Mouse (Mus musculus) hindbrain, embryonic 13.5 days (tissue): ENCODE data around the gene Klhl21. TPM values are rescaled to one million over a fixed set of nuclear protein-coding genes. Genes with fewer than 3 reads are reported as not detected.

Experiments used
- ATAC-seq: fragments of 200-750 bp; cut with Nextera tagmentation; 2 replicates; pipeline ENCODE4 v1.8.0; 2017; ENCODE audit warnings: moderate TSS enrichment; ENCODE audit not compliant: low FRiP score
- H3K27ac ChIP-seq: fragments of 300-500 bp; sonication (generic); 2 replicates; pipeline ENCODE4 v1.5.1; 2015; ENCODE audit warnings: inconsistent platforms, mild to moderate bottlenecking, moderate library complexity
- H3K27me3 ChIP-seq: fragments of 300-500 bp; sonication (generic); 2 replicates; pipeline ENCODE4 v1.6.1; 2015; ENCODE audit warnings: mild to moderate bottlenecking, inconsistent platforms
- H3K36me3 ChIP-seq: fragments of 300-500 bp; sonication (generic); 2 replicates; pipeline ENCODE4 v1.6.1; 2015; ENCODE audit warnings: mild to moderate bottlenecking, inconsistent platforms
- H3K4me1 ChIP-seq: fragments of 300-500 bp; sonication (generic); replicated peaks from 2 replicates; pipeline ENCODE4 v1.6.1; 2015; ENCODE audit warnings: inconsistent platforms
- H3K4me2 ChIP-seq: fragments of 300-500 bp; sonication (generic); 2 replicates; pipeline ENCODE4 v1.6.1; 2015; ENCODE audit warnings: inconsistent platforms, mild to moderate bottlenecking, moderate library complexity
- H3K4me3 ChIP-seq: fragments of 300-500 bp; sonication (generic); 2 replicates; pipeline ENCODE4 v1.5.1; 2015; ENCODE audit warnings: mild to moderate bottlenecking, inconsistent platforms
- H3K9ac ChIP-seq: fragments of 300-500 bp; sonication (generic); 2 replicates; pipeline ENCODE4 v1.6.1; 2015; ENCODE audit warnings: mild to moderate bottlenecking, inconsistent platforms
- H3K9me3 ChIP-seq: fragments of 300-500 bp; sonication (generic); 2 replicates; pipeline ENCODE4 v1.6.1; 2016; ENCODE audit warnings: inconsistent platforms
- WGBS: fragments of 180-500 bp; shearing (Covaris S2); methylation state at CpG from one replicate; pipeline ENCODE4 v1.1.7; 2015; 5-methylcytosine and 5-hydroxymethylcytosine counted together
- polyA plus RNA-seq: library from polyadenylated mRNA; unstranded; fragments of >200 nt; fragmentation: Nextera tagmentation; extraction: Ambion mirVana; gene quantifications from 2 replicates; pipeline ENCODE4 v1.2.1, GENCODE M21; 2015

Klhl21 gene
- 3.2 and 3.7 TPM in 2 replicates for polyA plus RNA-seq

- Histone ChIP-seq H3K4me2 (peak within 1 kb of the TSS; percentile 97), H3K4me1 (peaks cover 50% of the 10 kb centered on the region), H3K4me3 (peak within 1 kb of the TSS; percentile 72), H3K9ac (peak within 1 kb of the TSS; percentile 72), H3K27me3 (peaks cover 50% of the 10 kb centered on the region), H3K36me3 (0 out of 2 replicates have a peak, but pooled peaks cover 8% of the 10 kb centered on the region), H3K27ac (peak within 1 kb of the TSS; percentile 84), H3K9me3 (no peaks in the 10 kb centered on the region)
- under 1% methylated on average over 45 of the region's 45 CpGs for WGBS
- ATAC-seq, result peak; percentile 88
Observed at GRCm38 (mm10) chr4:152008622-152009075, at the start of gene Klhl21. Gene Klhl21 (plus strand): TSS chr4:152008803.

- Histone ChIP-seq H3K4me1 (no peaks in the 10 kb centered on the region), H3K4me2 (no peak overlapping the region), H3K36me3 (peaks cover 85% of the 10 kb centered on the region), H3K9ac (no peak overlapping the region), H3K9me3 (no peaks in the 10 kb centered on the region), H3K27ac (no peak overlapping the region), H3K27me3 (no peaks in the 10 kb centered on the region), H3K4me3 (no peak overlapping the region)
- ATAC-seq, result no peak
- 92% methylated on average over 11 of the region's 11 CpGs for WGBS
Observed at GRCm38 (mm10) chr4:151959849-151960512, 48.6 kb upstream of the Klhl21 start.

GRCm38 (mm10) chr4:151960513-151960854 is 48.1 kb upstream of the Klhl21 start:
- H3K4me1 ChIP-seq, result no peaks in the 10 kb centered on the region
- 96% methylated on average over 3 of the region's 3 CpGs for WGBS
- no peaks in the 10 kb centered on the region for H3K27me3 ChIP-seq
- no peak overlapping the region for H3K4me2 ChIP-seq
- ATAC-seq, result no peak
- H3K4me3 ChIP-seq, result no peak overlapping the region
- H3K27ac ChIP-seq, result no peak overlapping the region
- no peaks in the 10 kb centered on the region for H3K9me3 ChIP-seq
- H3K9ac ChIP-seq, result no peak overlapping the region
- H3K36me3 ChIP-seq, result peaks cover 85% of the 10 kb centered on the region

- Histone ChIP-seq H3K36me3 (peaks cover 72% of the 10 kb centered on the region), H3K27ac (no peak overlapping the region), H3K9ac (no peak overlapping the region), H3K4me2 (no peak overlapping the region), H3K27me3 (no peaks in the 10 kb centered on the region), H3K4me3 (no peak overlapping the region), H3K9me3 (no peaks in the 10 kb centered on the region), H3K4me1 (no peaks in the 10 kb centered on the region)
- ATAC-seq, result no peak
- WGBS, result 92% methylated on average over 3 of the region's 3 CpGs
Observed at GRCm38 (mm10) chr4:151962817-151963216, 45.8 kb upstream of the Klhl21 start.

- H3K27ac ChIP-seq, result peak overlapping the region; percentile 69
- H3K36me3 ChIP-seq, result peaks cover 57% of the 10 kb centered on the region
- WGBS, result 72% methylated on average over 26 of the region's 26 CpGs
- no peaks in the 10 kb centered on the region for H3K27me3 ChIP-seq
- H3K4me1 ChIP-seq, result peaks cover 14% of the 10 kb centered on the region
- no peaks in the 10 kb centered on the region for H3K9me3 ChIP-seq
- H3K4me3 ChIP-seq, result no peak overlapping the region
- ATAC-seq, result no peak
- H3K9ac ChIP-seq, result no peak overlapping the region
- H3K4me2 ChIP-seq, result no peak overlapping the region
Observed at GRCm38 (mm10) chr4:151968204-151968921, 40.2 kb upstream of the Klhl21 start.

- Histone ChIP-seq H3K9me3 (no peaks in the 10 kb centered on the region), H3K4me2 (no peak overlapping the region), H3K9ac (no peak overlapping the region), H3K4me3 (no peak overlapping the region), H3K4me1 (peaks cover 14% of the 10 kb centered on the region), H3K36me3 (peaks cover 67% of the 10 kb centered on the region), H3K27me3 (no peaks in the 10 kb centered on the region), H3K27ac (no peak overlapping the region)
- ATAC-seq, result no peak
- WGBS, result 74% methylated on average over 10 of the region's 10 CpGs
Observed at GRCm38 (mm10) chr4:151972221-151972967, 36.2 kb upstream of the Klhl21 start.

GRCm38 (mm10) chr4:151975441-151975840 is 33.2 kb upstream of the Klhl21 start:
- H3K4me3 ChIP-seq, result no peak overlapping the region
- WGBS, result 95% methylated on average over 3 of the region's 3 CpGs
- no peak overlapping the region for H3K9ac ChIP-seq
- ATAC-seq, result no peak
- H3K27ac ChIP-seq, result no peak overlapping the region
- H3K27me3 ChIP-seq, result no peaks in the 10 kb centered on the region
- no peaks in the 10 kb centered on the region for H3K9me3 ChIP-seq
- peaks cover 3% of the 10 kb centered on the region; the same call in 1 of the 2 replicates for H3K4me1 ChIP-seq
- no peak overlapping the region for H3K4me2 ChIP-seq
- H3K36me3 ChIP-seq, result peaks cover 73% of the 10 kb centered on the region

- peak overlapping the region; percentile 61 for H3K27ac ChIP-seq
Observed at GRCm38 (mm10) chr4:151977748-151978147, 30.9 kb upstream of the Klhl21 start.

GRCm38 (mm10) chr4:151980699-151981098 is 27.9 kb upstream of the Klhl21 start:
- Histone ChIP-seq H3K4me3 (no peak overlapping the region), H3K9me3 (no peaks in the 10 kb centered on the region), H3K9ac (no peak overlapping the region), H3K4me2 (no peak overlapping the region), H3K36me3 (peaks cover 55% of the 10 kb centered on the region), H3K4me1 (peaks cover 13% of the 10 kb centered on the region), H3K27me3 (no peaks in the 10 kb centered on the region), H3K27ac (no peak overlapping the region)
- 79% methylated on average over 8 of the region's 8 CpGs for WGBS
- ATAC-seq, result no peak

More at GRCm38 (mm10) chr4:151977748-151978147, 30.9 kb upstream of the Klhl21 start:
- Histone ChIP-seq H3K27me3 (no peaks in the 10 kb centered on the region), H3K36me3 (peaks cover 76% of the 10 kb centered on the region), H3K4me3 (no peak overlapping the region), H3K4me2 (no peak overlapping the region), H3K9ac (no peak overlapping the region), H3K4me1 (peaks cover 7% of the 10 kb centered on the region; the same call in 1 of the 2 replicates), H3K9me3 (no peaks in the 10 kb centered on the region)
- 42% methylated on average over 10 of the region's 10 CpGs for WGBS
- peak; percentile 43 for ATAC-seq

- Histone ChIP-seq H3K4me1 (peaks cover 19% of the 10 kb centered on the region), H3K4me2 (no peak overlapping the region), H3K9ac (no peak overlapping the region), H3K36me3 (peaks cover 50% of the 10 kb centered on the region), H3K4me3 (no peak overlapping the region), H3K27me3 (no peaks in the 10 kb centered on the region), H3K27ac (no peak overlapping the region), H3K9me3 (no peaks in the 10 kb centered on the region)
- 14% methylated on average over 5 of the region's 5 CpGs for WGBS
- ATAC-seq, result peak; percentile 46
Observed at GRCm38 (mm10) chr4:151981363-151981762, 27.2 kb upstream of the Klhl21 start.

- no peak for ATAC-seq
- Histone ChIP-seq H3K4me2 (no peak overlapping the region), H3K9me3 (no peaks in the 10 kb centered on the region), H3K4me3 (no peak overlapping the region), H3K36me3 (peaks cover 41% of the 10 kb centered on the region), H3K9ac (no peak overlapping the region), H3K4me1 (peaks cover 31% of the 10 kb centered on the region), H3K27ac (no peak overlapping the region), H3K27me3 (no peaks in the 10 kb centered on the region)
- 67% methylated on average over 17 of the region's 17 CpGs for WGBS
Observed at GRCm38 (mm10) chr4:151983043-151983442, 25.6 kb upstream of the Klhl21 start.

GRCm38 (mm10) chr4:151983560-151983959 is 25.0 kb upstream of the Klhl21 start:
- no peak overlapping the region for H3K4me2 ChIP-seq
- H3K9ac ChIP-seq, result no peak overlapping the region
- WGBS, result 38% methylated on average over 8 of the region's 9 CpGs
- no peak overlapping the region for H3K27ac ChIP-seq
- peaks cover 35% of the 10 kb centered on the region for H3K4me1 ChIP-seq
- H3K36me3 ChIP-seq, result peaks cover 38% of the 10 kb centered on the region
- no peaks in the 10 kb centered on the region for H3K9me3 ChIP-seq
- ATAC-seq, result no peak
- H3K4me3 ChIP-seq, result no peak overlapping the region
- no peaks in the 10 kb centered on the region for H3K27me3 ChIP-seq
